In the genomic region with DNA sequence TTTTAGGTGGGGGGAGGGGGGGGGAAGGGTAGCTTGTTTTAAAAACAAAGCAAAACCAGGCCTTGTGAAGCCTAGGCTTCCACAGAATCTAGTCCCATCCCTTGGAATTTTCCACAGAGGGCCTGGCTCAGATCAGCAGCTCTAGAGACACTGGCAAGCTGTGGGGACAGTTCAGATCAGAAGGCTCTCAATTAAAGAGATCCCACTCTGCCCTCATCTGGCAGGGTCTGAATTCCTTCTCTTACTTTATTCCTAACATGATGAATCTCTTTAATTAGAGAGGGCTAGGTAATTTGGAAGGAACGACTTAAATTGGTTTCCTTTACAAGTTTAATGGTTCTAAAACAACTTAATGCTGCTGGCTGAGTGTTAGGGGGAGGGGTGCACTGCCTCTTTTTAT, we compare ENCODE assay signal across 9 mouse cellular contexts.
DNase-seq lines count a peak whose midpoint lies in the region; ATAC-seq and TF ChIP-seq lines count a peak whose summit lies in the region.
"Had no signal": no experiment of that assay in that cellular context is flagged by ENCODE, and none has a peak within 500 bp of the region (broad histone marks: within the 10 kb centered on the region; RNA-seq: fewer than 3 reads in every experiment).

No protein-coding gene starts in this region.

- no peak overlapping the region for H3K4me3 ChIP-seq in forebrain, embryonic 11.5 days (ENCODE audit: low read depth, low read length)
- H3K4me3 ChIP-seq in forebrain, embryonic 15.5 days: no peak overlapping the region
- H3K4me3 ChIP-seq in left cerebral cortex, adult 2 months: no peak overlapping the region
- H3K4me3 ChIP-seq in midbrain, embryonic 14.5 days (replicated peaks; ENCODE audit: low read depth, low read length): no peak overlapping the region
- H3K4me3 ChIP-seq: megakaryocyte, embryonic 14.5 days had no signal

- peak; percentile 14 for TF ChIP-seq CTCF in left cerebral cortex, adult 2 months (IDR thresholded peaks at IDR 0.05)

- H3K4me1 ChIP-seq in forebrain, embryonic 11.5 days (replicated peaks; ENCODE audit: control insufficient read depth, insufficient read depth, low read length): no peaks in the 10 kb centered on the region
- peaks cover 15% of the 10 kb centered on the region; the same call in 1 of the 2 replicates for H3K4me1 ChIP-seq in forebrain, embryonic 15.5 days
- H3K4me1 ChIP-seq in midbrain, embryonic 14.5 days (ENCODE audit: control insufficient read depth, insufficient read depth, low read length): no peaks in the 10 kb centered on the region

- ATAC-seq in forebrain, embryonic 11.5 days (replicated peaks; ENCODE audit: low FRiP score): 0 out of 2 replicates have a peak, but pooled peaks have one; percentile 56
- no peak for ATAC-seq in forebrain, embryonic 15.5 days (replicated peaks)
- ATAC-seq in midbrain, embryonic 14.5 days (ENCODE audit: low FRiP score, low TSS enrichment): no peak

- H3K36me3 ChIP-seq in forebrain, embryonic 11.5 days (ENCODE audit: control insufficient read depth, insufficient read depth, low read length): no peaks in the 10 kb centered on the region
- H3K36me3 ChIP-seq in forebrain, embryonic 15.5 days: no peaks in the 10 kb centered on the region
- H3K36me3 ChIP-seq in midbrain, embryonic 14.5 days (ENCODE audit: control insufficient read depth, insufficient read depth, low read length): no peaks in the 10 kb centered on the region

- DNase-seq in forebrain, embryonic 11.5 days (ENCODE audit: low spot score): no peak
- no peak for DNase-seq in left cerebral cortex, adult 2 months (ENCODE audit: extremely low spot score in 1 of 2, low spot score in 2 of 2)
- DNase-seq in left cerebral cortex, adult 9 months (ENCODE audit: low spot score in 2 of 2): no peak
- DNase-seq in cerebellum, adult 8-10 months: peak; percentile 25
- peak; percentile 39 for DNase-seq in kidney, postnatal 10 days
- no peak for DNase-seq in midbrain, embryonic 14.5 days
- DNase-seq in thymus, adult 18-20 months: no peak

- 17% methylated on average over 1 of the region's 1 CpGs for WGBS in forebrain, embryonic 11.5 days
- WGBS in forebrain, embryonic 15.5 days: 3% methylated on average over 1 of the region's 1 CpGs
- 68% methylated on average over 1 of the region's 1 CpGs for WGBS in midbrain, embryonic 14.5 days

- no peaks in the 10 kb centered on the region for H3K9me3 ChIP-seq in forebrain, embryonic 11.5 days (ENCODE audit: control insufficient read depth, low read length)
- no peaks in the 10 kb centered on the region for H3K9me3 ChIP-seq in forebrain, embryonic 15.5 days
- H3K9me3 ChIP-seq in midbrain, embryonic 14.5 days (ENCODE audit: control insufficient read depth, low read length): no peaks in the 10 kb centered on the region
- H3K9me3 ChIP-seq: megakaryocyte, embryonic 14.5 days had no signal

- H3K9ac ChIP-seq in forebrain, embryonic 11.5 days (ENCODE audit: low read length): no peak overlapping the region
- no peak overlapping the region for H3K9ac ChIP-seq in forebrain, embryonic 15.5 days (replicated peaks)
- H3K9ac ChIP-seq in midbrain, embryonic 14.5 days (replicated peaks; ENCODE audit: low read length): no peak overlapping the region

- no peak overlapping the region for H3K27ac ChIP-seq in forebrain, embryonic 11.5 days (ENCODE audit: low read depth, low read length)
- no peak overlapping the region for H3K27ac ChIP-seq in forebrain, embryonic 15.5 days (replicated peaks)
- H3K27ac ChIP-seq in left cerebral cortex, adult 2 months: no peak overlapping the region
- no peak overlapping the region for H3K27ac ChIP-seq in midbrain, embryonic 14.5 days (replicated peaks; ENCODE audit: low read depth, low read length)

- no peaks in the 10 kb centered on the region for H3K27me3 ChIP-seq in forebrain, embryonic 11.5 days (ENCODE audit: control insufficient read depth, insufficient read depth, low read length)
- H3K27me3 ChIP-seq in forebrain, embryonic 15.5 days: no peaks in the 10 kb centered on the region
- H3K27me3 ChIP-seq in midbrain, embryonic 14.5 days (ENCODE audit: control insufficient read depth, insufficient read depth, low read length): no peaks in the 10 kb centered on the region
- H3K27me3 ChIP-seq: megakaryocyte, embryonic 14.5 days had no signal

- no peak overlapping the region for H3K4me2 ChIP-seq in forebrain, embryonic 11.5 days (ENCODE audit: low read depth, low read length, severe bottlenecking)
- H3K4me2 ChIP-seq in forebrain, embryonic 15.5 days (replicated peaks): no peak overlapping the region
- H3K4me2 ChIP-seq in midbrain, embryonic 14.5 days (ENCODE audit: low read length): no peak overlapping the region

- intact Hi-C loops in left cerebral cortex, adult 2 months (cut with DNase I): no loop called here

Comparison
In these comparisons a context has a peak if more than half of its experiments do, and no peak if none do; other contexts are left out.
1. DNase-seq: peak in cerebellum, adult 8-10 months (single experiment) and kidney, postnatal 10 days (single experiment); none in forebrain, embryonic 11.5 days (single experiment), left cerebral cortex, adult 2 months (0 of 2), left cerebral cortex, adult 9 months (0 of 2), midbrain, embryonic 14.5 days (single experiment) and thymus, adult 18-20 months (0 of 2).